Mouse (Mus musculus) layer of hippocampus, adult 11-12 months (tissue): ENCODE measurements around the gene Sec61b.

Source experiments
- DNase-seq: peaks from one replicate; pipeline ENCODE4 v3.0.0; 2022; ENCODE audit warnings: low spot score

Gene Sec61b

DNA sequence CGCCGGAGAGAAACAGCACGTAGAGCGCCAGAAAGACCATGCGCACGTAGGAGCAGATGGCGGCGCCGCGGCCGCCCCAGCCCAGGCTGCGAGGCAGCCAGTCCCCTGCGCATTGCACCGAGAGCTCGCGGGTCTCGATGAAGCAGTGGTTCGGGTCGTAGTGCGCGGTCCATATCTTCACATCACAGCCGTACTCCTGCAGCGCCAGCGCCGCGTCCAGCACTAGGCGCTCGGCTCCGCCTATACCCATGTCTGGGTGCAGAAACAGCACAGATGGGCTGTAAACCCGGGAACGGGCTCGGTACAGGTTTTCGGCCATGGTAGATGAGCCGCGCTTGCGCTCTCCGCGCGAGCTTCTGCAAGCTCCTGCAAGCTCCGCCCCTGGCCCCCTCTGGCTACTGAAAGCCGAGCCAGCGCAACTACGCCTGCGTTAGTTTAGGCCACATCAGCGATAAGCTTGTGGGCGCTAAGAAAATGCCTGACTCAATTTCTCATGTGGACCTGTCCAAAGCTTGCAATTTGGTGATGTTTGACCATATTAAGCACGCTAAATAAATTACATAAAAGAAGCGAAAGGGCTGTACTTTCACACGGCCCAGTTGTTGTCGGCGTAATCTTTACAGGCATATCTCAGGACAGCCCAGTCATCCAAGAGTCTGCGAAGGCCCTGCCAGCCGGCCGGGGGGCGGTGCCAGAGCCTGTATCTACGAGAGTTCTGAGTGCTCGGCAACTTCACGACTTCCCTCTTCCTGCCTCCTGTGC lies at the start of gene Sec61b, which contains the start of gene Alg2:
Gene Sec61b (plus strand): TSS at position 691 of the 762 bp plus-strand sequence.
Gene Alg2 (minus strand): TSS at position 366 of the 762 bp plus-strand sequence.
- peak; percentile 98 for DNase-seq

DNA sequence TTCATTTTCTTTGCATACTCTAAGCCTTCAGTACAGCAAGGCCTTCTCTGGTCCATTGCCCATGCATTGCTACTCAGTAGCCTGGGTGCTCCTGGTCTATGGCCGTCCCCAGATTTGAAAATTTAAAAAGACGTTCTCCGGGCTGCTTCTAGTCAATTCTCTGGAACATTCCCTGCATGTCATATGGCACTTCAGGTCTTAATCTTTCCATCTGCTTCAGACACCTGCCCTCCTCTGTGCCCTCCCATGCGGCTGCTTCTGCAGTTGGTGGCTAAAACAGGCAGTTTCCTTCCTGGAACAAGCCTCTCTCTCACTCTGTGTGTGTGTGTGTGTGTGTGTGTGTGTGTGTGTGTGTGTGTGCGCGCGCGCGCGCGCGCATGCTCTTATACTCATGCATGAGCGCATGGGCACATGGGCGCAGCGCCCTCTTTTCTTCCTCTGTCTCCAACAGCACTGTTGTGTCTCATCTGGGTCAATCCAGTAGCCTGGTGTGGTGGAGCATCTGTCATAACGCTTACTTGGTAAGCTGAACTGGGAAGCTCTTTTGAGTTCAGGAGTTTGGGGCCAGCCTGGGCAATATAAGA lies 49.1 kb upstream of the Sec61b start:
- no peak for DNase-seq

DNA sequence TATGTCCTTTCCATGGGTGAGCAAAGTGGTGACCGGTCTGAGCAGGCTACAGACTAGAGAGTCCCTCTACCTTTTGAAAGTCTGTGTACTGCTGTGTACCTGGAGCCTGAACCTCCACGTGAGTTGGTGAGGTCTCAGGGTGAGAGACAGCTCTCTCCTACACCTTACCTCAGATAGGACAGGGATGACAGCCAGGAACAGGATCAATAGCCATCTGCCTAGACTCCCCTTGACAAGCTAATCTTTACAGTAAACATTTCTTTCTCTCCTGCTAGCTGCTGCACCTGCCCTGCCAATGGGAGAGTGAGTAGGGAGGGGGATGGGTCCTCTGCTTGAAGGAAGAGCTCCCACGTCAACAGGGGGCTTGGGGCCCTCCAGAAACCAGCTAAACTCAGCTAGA lies 46.9 kb upstream of the Sec61b start:
- DNase-seq, result no peak

DNA sequence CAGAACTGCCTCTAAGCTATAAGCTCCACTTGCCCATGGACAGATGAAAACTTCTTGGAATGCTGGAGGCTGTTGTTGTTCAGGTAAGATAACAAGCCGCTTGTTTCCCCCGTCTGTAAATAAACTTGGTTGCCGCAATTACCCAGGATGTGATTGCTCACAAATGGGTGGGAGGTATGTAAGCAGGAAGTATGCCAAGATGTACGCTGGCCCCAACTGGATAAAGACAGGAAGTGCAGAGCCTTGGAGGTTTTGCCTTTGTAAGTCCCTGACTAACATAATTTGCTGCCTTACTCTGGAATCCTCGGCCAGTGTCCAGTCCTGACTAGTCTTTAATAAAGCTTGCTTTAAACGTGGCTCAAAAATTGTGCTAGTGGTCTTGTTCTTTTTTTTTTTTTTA lies 43.9 kb upstream of the Sec61b start:
- DNase-seq, result no peak

DNA sequence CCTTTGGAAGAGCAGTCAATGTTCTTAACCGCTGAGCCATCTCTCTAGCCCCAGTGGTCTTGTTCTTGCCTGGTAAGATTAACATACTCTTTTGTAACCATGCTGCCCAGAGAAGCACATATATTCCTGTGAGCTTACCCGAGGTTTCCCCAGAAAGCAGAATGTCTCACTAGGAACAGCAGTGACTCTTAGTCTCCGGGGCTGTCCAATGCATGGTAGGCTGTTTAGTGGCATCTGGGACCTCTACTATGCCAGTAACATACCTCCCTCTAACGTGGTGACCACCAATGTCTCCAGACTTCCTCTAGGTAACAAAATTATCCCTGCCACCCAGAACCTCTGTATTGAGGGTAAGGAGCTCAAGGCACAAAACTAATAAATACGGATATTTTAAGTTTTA lies 43.4 kb upstream of the Sec61b start:
- DNase-seq, result no peak

DNA sequence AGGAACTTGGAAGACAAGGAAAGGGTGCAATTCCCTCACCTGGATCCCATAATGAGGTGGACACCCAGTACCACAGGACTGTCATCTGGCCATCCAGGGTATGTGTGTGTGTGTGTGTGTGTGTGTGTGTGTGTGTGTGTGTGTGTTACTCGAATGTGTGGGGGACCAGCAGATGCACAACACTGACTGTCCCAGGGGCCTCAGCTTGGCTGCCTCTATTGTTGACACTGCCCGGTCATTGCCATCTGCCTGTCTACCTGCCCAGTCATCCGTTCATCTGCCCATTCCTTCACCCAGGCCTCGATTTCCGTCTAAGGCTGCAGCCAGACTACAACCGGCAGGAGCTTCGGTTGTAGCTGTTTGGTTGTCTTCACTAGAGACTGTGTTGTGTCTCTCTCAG lies 41.7 kb upstream of the Sec61b start:
- DNase-seq, result no peak

DNA sequence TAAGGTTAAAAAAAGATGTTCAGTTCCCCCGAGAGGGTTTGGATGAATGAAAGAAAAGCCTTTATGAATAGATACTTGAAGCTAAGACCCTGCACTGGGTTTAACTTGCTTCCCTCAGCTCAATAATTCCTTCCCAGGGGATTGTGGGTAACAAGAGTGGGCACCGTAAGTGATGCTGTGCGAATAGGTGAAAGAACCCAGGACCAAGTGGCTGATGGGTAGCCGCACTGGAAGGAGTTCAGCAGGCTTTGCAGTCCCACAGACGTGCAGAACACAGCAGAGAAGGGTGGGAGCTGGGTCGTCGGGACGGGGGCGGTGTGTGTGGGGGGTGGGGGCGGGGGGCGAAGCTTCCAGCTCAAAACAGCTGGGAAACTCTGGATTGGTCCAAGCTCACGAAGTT lies 39.3 kb upstream of the Sec61b start:
- DNase-seq, result no peak

DNA sequence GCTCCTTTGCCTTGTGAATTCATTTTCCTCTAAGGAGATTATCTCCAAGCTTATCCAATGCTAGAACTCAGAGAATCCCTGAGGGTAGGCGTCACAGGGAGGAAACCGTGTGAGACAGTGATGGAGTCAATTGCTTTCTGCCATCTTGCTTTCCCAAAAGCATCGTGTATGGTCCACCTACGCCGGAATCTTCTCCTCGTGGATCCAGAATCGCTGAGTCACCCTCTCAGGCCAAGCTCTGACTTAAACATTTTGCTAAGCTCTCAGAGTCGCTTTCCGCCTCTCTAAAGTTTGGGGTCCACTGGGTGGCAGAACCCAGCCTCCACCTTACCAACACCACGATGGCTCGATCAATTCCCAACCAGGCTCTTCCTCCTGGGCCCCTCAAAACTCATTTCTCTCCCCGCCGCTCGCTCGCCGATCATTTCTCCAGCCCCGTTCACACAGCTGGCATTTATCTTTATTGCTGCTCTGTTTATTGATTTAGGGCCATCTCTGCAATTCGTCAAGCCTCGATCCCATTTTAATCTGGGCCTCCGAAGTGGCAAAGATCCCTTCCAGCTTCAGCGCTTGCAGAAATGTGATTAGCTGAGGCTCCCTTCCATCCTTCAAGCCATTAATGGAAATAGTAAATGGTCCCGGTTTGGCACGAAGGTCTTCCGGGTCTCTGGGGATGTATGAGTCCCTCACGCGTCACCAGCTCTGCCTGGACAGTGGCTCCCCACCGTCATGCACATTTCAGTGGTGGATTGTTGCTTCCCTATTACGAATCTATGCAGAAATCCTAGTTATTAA lies 38.7 kb upstream of the Sec61b start:
- no peak for DNase-seq

DNA sequence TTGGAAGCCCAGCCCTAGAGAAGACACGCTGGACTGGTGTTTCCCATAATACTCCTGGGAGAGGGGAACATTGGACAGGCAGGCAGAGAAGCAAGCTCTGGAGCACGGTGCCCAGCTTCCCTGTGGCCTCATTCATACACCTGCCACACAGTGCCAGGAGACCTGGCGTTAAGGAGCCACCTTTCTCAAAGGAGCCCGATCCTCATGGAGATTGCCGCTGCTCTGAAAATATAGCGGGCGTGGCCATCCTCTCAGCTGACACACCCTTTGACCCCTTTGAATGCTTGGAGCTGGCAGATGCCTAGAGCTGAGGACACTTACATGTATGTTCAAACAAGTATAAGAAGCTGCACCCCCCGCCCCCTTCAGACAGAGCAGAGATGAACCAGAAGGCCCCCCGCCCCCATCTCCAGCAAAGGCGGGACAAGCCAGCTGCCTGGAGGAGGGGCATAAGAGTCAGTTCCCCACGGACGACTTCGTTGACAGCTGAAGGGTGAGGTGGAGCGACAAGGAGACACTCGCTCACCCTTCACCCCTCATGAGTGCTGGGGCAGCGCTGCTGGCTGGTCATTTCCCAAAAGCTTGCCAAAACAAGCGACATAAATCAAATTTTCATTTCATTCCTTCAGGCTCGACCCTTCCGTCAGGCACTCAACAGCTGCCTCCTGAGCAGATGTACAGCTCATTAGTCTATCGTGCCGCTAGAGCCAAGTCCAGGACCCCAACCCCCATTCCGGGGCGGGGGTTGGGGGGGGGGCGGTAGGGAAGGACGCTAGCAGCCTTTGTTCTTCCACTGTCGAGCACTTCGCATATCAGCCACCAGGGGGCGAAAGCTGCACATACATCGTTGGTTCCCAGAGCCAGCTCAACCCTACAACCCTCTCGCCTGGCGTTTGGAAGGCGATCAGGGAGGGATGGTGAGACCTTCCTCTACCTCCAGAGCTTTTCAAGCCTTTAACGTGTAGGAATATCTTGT lies 36.8 kb upstream of the Sec61b start:
- peak; percentile 91 for DNase-seq

DNA sequence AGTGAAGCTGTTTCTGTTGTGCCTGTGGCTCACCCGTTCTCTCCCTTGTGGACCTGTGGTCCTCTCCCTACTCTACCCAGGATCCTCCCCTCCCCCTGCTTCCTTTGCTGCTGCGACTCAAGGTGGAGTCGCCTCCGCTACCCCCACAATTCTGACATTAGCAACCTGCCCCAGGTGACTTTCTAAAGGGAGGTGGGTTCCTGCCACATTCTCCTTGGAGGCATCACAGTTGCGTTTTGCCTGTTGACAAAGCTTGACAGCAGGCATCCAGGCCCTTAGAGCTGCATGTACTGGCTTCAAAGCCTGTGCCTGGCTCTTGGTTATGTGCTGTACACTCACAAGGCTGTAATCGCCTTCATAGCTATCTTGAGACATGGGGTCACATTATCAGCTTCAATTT lies 35.5 kb upstream of the Sec61b start:
- no peak for DNase-seq

DNA sequence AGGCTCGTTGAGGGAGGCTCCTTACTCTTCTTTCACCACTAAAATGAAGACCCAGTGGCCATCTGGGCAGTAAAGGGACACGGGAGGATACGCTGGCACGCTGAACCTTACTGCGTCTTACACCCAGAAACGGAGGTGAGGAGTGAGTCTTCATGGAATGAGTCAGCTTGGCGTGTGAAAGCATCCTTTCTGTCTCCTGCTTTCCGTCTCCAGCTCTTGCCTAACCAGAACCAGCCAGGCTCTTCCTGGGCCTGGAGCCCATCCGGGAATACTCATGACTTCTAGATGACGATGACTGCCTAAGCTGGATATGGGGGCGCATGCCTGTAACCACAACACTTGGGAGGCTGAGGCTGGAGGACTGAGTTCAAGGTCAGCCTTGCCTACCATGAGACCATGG lies 33.5 kb upstream of the Sec61b start:
- DNase-seq, result no peak

DNA sequence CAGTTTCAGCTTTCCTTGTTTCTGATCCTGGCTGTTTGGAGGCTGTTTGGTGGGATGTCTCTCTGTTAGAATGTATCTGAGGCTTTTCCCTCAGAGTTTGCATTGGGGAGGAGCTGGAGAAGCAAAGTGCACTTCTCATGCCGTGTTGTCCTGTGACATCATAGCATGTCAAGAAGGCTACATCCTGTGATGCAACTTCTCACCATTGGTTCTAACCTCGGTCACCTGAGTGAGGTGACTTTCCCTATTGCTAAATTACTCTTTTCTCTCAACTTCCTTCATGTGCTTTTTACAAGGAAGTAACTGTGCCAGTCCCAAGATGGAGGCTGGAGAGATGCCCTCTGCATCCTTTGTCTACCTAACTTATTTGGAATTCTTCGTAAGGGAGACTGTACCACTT lies 25.9 kb upstream of the Sec61b start:
- no peak for DNase-seq

DNA sequence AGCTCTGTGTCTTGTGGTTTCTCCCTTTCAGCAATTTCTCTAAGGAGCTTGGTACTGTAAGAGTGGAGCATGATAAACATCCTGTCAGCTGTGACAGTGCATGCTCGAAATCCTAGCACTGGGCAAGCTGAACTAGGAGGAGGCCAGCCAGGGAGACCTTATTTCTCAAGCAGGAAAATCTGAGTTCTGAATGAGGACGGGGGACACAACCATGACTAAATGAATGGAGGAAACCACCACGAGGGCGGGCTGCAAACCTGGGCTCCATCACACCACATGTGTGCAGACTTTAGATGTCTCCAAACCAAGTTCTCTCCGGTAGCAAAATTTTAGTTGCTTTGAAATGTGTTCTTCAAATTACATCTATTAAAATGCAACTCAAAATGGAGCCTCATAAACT lies 25.3 kb upstream of the Sec61b start:
- no peak for DNase-seq

DNA sequence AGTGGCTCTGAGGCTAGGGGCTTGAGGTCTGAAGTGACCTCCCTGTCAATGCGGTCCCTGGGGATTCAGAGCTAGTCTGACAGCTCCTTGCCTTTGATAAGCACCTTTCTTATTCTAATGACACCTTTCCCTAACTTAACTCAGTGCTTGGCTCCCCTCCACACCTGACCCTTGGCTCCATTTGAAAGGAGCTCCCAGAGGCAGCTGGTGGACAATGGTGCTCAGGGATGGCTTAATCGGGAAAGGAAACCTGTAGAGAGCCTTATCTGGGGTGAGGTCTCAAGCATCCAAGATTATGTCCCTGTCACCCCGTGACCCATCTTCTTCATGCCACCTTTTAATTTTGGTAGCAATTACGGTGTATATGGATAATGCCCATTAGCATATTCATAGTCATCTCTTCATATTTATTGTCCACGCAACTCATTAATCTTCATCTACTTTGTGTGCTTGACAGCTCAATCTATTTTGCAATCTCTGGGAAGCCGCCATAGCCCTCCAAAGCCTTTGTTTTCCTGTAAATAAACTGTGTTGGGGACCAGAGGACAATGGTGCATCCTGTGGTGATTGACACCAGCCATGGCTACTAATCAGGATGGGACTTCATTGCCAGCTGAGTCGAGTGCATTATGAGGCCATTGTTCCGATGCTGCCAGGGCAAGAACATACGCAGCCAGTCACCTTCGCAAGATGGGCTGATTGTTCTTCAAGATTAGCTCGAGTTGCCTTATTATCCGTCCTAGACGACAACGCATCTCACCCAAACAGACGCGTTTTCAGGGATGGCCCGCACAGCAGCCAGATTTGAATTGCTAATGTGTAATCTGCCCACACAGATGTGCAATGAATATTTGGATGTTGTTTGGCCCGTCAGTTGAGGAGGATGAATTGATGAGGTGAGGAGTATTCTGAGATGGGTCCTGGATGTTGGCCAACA lies 24.6 kb upstream of the Sec61b start:
- no peak for DNase-seq

DNA sequence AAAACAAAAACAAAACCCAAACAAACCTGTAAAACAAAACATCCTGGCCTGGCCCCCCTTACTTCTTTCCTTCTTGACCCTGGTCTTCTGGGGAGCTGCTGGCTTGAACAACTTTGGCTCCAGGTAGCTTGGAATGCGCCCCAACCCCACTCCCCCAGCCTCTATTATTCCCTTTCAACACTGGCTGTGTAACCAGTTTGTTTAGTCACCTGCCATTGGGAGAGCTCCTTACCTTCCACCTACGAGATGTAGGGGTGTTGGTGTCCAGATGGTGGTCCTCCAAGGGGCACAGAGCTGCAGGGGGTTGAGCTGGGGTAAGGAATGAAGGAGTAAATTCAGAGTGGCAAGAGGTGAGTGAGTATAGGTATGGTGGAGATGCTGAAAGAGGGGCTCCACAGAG lies 7.3 kb upstream of the Sec61b start:
- DNase-seq, result no peak

DNA sequence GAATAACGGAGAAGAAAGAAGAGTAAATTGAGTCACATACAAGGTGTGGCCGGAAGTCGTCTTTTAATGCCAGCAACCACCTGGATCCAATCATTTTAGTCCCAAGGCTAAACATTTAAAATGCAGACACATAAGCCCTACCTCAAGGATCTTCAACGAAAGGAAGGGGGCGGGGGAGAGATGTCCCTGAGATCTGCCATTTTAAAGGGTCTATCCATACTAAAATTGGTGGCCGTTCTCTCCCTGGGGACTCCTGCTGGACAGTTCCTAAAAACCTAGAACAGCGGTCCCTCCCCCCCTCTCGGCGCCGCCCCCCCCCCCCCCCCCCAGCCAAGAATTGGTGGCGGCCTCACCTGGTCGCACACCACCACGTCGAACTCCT lies 881 bp upstream of the Sec61b start:
- DNase-seq, result no peak

DNA sequence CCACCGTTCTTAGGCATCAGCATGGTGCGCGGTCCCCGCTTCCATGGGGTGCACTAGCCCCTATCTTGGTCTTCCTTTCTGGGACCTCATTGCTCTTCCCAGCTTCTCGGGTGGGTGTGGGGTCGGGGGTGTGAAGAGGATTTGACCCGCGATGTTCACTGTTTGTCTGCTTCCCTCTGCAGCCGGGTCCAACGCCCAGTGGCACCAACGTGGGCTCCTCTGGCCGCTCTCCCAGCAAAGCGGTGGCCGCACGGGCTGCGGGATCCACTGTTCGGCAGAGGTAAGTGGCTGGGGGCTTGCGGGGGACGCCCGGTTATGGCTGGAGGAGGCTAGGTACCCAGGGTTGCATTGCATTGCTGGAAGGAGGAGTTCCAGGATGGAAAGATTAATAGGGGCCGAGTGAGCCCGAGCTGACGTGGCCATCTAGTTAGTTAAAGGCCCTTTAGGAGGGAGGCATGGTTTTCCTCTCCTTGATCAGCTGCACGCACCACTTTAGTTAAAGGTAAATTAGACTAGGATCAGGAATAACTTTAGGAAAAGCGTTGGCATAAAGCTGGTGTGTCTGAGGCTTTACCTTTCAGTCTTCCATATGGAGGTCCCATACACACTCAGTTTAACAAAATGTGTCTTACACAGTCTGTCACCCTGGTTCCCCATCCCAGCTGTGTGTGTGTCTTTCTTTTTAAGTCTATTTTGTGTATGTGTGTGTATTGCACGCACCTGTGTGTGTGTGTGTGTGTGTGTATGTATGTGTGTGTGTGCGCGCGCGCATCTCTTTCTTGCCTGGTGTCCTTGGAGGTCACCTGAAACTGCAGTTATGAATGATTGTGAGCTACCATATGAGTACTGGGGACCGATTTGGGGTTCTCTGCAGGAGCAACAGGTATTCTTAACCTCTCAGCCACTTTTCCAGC lies 529 bp downstream of the Sec61b start:
- DNase-seq, result no peak

DNA sequence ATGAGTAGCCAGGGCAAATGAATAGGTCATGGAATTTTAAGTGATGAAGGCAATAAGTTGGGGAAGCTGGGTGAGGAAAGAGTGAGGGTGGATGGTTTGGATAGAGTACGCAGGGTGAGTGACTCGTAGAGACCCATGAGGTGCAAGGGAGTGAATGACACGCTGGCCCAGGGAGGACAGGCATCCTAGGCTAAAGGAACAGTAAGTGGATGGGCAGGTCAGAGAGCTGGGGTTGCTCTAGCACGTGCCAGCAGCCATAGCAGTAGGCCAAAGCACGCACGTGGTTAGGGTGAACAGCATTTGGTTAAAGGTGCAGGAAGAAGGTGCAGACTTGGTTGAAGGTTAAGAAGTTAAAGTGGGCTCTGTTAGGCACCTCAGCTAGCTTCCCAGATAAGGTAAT lies 3.1 kb downstream of the Sec61b start:
- DNase-seq, result no peak

DNA sequence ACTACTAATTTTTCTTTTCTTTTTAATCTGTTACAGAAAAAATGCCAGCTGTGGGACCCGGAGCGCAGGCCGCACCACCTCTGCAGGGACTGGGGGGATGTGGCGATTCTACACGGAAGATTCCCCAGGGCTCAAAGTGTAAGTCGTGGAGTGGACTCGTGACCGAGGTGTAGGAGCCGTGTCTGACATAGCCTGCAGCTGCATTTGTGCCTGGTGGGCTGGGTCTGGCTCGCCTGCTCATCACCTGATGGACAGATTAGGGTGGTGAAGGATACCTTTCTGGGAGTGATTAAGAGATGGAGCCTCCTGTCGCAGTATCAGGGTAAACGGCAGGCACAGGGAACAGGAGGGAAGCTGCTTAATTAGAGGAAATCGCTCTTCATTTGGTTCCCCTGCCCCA lies 5.6 kb downstream of the Sec61b start:
- no peak for DNase-seq

DNA sequence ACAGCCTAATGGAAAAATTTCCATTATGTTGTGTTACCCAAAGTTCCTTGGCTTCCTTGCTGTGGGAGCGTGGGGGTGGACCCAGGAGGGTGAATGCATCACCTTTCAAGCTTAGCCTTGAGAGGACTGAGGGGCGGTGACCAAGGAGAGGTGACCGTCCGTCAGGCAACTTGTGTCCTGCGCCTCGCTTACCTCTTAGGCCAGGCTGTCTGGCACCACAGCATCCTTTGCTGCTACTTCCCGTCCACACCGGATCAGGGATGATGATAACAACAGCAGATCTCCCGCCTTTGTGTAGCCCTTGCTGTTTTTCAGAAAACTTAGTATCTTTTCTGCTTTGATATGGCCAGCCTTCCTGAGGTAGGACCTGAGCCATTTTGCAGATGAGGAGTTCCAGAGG lies 6.1 kb downstream of the Sec61b start:
- DNase-seq, result no peak
